Mouse (Mus musculus) thymus, postnatal 14 days (tissue): ENCODE data around the gene Tmem167b.

Source experiments
- DNase-seq: peaks from one replicate; pipeline ENCODE4 v3.0.0; 2021

Tmem167b gene

DNA sequence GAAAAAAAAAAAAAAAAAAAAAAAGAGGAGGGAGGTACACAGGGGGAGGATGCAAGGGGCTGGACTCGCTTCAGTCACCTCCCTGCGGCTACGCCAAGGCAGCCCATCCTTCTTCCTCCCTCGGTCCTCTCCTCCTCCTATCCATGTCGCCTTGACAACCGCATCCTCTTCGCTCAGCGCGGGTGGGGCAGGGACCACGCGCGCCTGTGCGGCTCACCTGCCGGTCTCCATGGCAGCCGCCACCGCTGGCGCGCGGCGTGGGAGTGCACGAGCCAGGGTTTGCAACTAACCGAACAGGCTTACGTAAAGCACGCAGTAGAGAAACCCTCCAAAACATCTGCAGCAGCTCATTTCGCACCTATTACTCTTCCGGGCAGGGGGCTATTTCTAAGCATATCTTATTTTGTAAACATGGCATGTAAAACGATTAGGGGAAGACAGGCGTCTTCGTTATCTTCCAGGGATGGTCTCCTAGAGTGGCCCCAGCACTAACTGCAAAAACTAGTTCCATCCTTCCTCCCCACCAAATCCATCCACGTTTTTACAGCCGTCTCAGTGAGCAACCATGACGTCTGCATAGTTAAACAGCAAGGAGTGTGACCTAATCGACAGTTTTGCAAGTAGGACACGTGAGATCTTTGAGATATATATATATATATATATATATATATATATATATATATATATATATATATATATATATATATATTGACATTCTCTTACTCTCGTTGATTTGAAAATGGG lies 25.6 kb downstream of the Tmem167b start, which contains the start of gene 5330417C22Rik:
Gene 5330417C22Rik, minus strand, starts transcription at position 20 of the 744 bp plus-strand sequence.
- DNase-seq, result peak; percentile 67

DNA sequence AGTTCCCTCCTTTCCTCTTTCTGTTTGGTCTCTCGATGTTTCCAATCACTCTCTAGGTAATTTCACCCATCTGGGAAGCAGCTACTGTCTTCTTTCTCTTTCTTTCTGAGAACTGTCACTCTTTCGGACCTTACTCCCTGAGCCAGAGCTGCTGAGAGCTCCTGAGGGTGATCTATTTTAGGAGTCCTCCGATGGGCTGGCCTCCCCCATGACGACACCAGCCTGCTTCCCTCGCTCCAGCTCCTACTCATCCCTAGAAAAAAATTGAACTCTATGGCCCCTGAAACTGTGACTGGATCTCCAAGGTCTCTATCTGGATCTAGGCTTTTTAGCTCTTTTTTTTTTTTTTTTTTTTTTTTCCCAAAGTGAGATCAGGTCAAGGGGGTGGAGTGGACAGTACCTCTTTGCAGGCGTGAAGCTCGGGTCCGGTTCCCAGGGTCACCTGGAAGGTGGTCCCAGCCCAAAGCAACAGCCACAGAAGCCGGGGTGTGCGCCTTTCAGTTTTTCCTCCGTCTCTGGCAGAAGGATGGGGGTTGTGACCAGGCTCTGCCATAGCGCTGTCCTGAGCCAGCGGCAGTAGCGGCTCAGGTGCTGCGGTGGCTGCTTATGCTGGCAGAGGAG lies 26.3 kb downstream of the Tmem167b start:
- DNase-seq, result no peak

DNA sequence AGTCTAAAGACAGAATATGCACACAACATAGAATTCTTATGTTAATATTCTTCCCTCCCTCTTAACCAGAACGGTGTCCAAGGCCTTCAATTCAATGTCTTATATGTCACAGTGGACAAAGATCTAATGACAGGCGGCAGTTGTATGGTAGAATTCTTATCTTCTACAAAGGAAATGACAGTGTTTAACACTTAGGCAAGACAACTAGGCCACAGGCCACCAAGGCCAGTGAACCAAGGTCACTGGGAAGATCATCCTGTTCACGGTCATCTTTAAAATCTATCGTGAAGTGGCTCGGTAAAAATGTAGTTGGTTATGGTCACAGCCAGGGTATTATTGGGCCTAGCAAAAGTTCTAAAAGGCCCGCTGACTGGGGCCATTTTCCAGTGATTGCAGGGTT lies 28.3 kb downstream of the Tmem167b start, which contains the start of gene 1700013F07Rik:
Gene 1700013F07Rik, plus strand, starts transcription at position 200 of the 400 bp plus-strand sequence.
- no peak for DNase-seq

DNA sequence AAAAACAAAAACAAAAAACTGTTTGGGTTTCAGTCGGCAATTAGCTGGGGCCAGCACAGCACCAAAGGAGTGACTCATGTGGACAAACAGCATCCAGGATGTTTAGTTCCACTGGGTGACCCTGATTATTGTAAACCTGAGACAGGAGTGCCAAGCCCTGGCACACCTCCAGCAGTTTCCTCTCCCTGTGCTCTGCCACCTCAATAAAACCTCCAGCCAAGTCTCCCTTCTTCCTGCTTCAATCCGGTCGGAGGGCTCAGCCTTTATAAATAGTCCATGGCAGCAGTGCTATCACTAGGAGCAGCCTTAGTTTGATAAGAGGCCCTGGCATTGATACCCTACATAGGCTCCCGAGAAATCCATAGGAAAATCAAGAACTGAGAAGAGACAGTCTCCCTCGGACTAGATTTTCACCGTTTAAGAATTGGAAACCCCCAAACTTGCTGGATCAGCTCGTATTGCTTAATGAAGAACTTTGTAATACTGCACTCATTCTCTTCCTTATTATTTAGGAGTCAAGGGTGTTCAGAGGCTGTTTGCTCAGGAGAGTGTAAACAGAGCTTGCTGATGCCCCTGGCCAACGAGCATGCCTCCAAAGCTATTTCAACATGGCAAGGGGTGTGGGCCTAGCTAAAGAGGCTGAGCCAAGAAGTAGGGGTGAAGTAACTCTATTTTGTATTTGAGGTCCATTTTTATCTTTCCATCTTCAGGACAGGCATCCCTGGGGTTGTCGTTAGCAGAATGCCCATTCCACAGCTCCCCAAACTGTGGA lies 29.0 kb downstream of the Tmem167b start:
- DNase-seq, result no peak

DNA sequence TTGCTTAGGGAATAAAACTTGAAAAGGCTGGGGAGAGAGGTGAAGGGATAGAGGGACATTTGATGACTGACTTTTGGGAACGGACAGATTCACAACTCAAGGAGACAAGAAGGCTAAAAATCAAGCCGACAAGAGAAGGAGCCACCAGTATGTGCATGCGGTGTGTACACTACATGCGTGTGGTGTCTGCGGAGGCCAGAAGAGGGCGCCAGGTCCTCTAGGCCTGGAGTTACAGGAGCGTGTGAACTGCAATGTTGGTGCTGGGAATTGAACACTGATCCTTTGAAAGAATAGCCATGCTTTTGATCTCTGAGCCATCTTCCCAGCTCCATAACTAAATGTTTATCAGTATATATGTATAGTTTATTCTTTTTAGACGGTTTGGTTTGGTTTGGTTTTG lies 33.8 kb downstream of the Tmem167b start:
- no peak for DNase-seq

DNA sequence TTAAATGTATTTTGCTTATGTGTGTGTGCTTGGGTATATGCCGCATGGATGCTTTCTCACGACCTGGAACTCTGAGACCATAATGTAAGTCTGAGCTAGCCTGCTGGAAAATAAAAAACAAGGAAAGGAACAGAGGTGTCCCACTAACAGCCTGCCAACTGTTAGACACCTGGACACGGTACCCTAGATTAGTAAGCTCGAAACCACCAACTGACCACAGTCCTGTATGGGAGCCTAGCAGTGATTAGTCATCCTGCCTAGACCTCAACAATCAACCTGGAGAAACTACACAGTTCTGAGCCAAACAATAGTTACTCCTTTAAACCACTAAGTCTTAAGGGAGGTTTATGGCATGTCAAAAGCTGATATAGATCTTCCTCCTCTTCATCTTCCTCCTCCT lies 38.9 kb downstream of the Tmem167b start:
- DNase-seq, result no peak

DNA sequence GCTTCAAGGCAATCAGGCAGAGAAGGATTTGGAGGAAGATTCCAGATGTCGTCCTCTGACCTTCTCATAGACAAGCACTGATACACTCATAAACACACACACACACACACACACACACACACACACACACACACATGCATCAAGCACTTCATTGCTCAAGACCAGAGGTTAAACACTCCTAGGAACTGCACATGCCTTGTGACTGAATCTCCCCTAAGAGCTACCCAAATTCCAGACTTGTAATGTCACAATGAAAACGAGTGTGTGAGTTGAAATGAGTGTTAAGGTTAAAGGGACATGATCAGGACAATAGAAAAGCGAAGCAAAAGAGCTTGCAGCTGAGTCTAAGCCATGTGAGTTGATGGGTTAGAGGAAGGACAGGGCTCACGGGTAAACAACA lies 44.0 kb downstream of the Tmem167b start:
- DNase-seq, result no peak

DNA sequence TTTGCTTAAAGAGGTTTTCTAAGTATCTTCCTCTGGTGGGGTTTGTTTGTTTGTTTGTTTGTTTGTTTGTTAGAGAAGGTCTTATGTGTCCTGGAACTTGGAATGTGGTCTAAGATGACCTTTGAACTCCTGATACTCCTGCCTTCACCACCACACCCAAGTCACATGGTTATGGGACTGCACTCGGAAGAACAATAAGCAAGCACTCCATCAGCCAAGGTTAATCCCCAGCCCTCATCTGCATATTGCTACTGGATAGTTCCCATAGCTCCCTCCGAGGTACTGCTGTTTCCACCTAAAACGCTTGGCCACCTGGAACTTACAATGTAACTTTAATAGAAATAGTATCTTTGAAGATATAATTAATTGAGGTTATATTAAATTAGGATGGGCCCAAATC lies 48.8 kb downstream of the Tmem167b start:
- DNase-seq, result no peak

DNA sequence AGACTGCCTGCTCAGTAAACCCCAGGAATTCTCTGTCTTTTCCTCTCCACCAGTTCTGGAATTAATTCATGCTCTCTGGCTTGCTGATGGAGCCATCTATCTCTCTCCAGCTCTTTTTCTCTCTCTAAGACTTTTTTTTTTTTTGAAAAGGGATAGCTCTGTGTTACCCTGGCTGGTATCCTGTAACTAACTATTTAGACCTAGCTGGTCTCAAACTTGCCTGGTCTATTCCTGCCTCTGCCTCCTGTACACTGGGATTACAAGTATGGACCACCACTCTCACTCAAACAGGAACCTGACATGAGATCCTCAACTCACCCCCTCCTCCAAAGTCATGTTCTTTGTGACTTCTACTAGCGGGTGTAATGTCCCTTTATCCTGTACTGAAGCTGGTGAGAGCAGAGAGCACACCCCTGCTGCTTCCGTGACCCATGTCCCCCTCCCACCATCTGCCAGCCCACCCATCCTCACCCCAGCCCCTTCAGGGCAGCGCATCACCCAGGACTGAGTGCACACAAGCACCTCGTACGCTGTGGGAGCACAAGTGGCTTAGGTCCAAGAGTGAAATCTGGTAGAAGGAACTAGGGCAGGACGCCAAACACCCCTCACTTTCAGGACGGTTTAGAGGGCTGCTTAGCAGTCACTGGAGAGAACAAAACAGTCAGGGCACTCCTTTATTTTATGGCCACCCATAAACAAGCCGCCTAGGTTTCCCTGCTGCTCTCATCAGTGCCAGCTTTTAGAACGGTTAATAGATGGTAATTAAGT lies 51.4 kb downstream of the Tmem167b start:
- DNase-seq, result no peak

DNA sequence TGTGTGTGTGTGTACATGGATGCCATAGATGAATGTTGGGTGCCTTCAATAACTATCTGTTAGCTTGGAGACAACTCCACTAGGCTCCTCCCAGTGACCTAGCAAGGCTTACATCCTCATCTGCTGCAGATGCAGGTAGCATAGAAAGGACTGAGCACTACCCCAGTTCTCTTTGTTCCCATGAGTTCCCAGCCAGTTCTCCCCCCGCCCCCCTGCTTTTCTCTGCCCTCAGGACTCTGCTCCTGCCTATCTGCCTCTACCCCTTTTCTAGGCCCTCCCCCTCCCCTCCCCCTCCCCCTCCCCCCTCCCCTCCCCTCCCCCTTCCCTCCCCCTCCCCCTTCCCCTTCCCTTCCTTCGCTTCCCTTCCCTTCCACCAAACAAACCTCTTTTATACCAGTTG lies 52.1 kb downstream of the Tmem167b start:
- no peak for DNase-seq

DNA sequence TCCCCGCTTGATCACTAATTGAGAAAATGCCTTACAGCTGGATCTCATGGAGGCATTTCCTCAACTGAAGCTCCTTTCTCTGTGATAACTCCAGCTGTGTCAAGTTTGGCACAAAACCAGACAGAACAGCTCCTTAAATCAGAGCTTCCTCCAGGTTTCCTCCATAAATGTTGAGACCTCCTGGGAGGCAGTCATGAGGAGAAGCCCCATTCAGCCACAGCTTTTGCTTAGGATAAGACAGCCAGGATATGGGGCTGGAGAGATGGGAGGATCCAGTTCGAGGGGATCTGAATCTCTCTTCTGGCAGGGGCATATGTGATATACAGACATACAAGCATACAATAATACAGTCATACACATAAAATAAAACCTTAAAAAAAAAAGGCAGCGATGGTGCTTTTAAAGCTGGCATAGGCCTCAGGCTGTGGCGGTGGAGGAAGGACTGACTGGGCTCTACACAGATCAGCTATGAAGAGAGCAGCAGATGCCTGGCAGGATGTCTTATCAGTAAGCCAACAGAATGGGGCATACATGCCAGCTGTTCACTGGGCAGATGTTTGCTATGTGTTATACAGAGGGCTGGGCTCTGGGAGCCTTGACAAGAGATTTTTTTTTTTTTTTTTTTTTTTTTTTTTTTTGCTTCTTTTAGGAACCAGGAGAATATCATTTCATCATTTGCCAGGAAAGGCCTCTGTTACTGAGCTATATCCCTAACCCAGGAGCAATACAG lies 53.4 kb downstream of the Tmem167b start:
- no peak for DNase-seq
